Mouse (Mus musculus) testis, adult 2 months (tissue): ENCODE measurements around the gene Morn2.
A peak's percentile ranks its signal among the peaks of the same experiment; 100 is the strongest.

Experiments
- CTCF ChIP-seq: fragments of 200-500 bp; IDR thresholded peaks from 2 replicates; pipeline ENCODE4 v1.5.1; 2012; ENCODE audit warnings: low read depth, mild to moderate bottlenecking, inconsistent platforms, low read length, moderate library complexity; ENCODE audit not compliant: control insufficient read depth, insufficient read depth, insufficient replicate concordance
- POLR2A ChIP-seq: fragments of 200-500 bp; IDR thresholded peaks from 2 replicates; pipeline ENCODE4 v1.6.1; 2012; ENCODE audit warnings: low read depth, mild to moderate bottlenecking, inconsistent platforms, low read length, moderate library complexity; ENCODE audit not compliant: control insufficient read depth

- TF ChIP-seq POLR2A: no peak
- TF ChIP-seq CTCF: peak; percentile 21; the same call in 1 of the 2 replicates
These were observed 42.4 kb downstream of the Morn2 start for GRCm38 (mm10) chr17:80332386-80332785.
